23 mouse cellular contexts compared by ENCODE assay signal in genomic region chr11:23148048-23148596, GRCm38 (mm10).
DNase-seq lines count a peak whose midpoint lies in the region; ATAC-seq and TF ChIP-seq lines count a peak whose summit lies in the region.
"Had no signal": no experiment of that assay in that cellular context is flagged by ENCODE, and none has a peak within 500 bp of the region (broad histone marks: within the 10 kb centered on the region; RNA-seq: fewer than 3 reads in every experiment).

No protein-coding gene starts in this region.

- H3K36me3 ChIP-seq in hindbrain, embryonic 13.5 days: no peaks in the 10 kb centered on the region
- H3K36me3 ChIP-seq in hindbrain, postnatal 0 days (ENCODE audit: insufficient read depth, low read length): no peaks in the 10 kb centered on the region
- no peaks in the 10 kb centered on the region for H3K36me3 ChIP-seq in liver, embryonic 14.5 days (replicated peaks; ENCODE audit: control insufficient read depth, insufficient read depth, low read depth)
- H3K36me3 ChIP-seq: G1E; heart, embryonic 12.5 days; kidney, embryonic 15.5 days; neural tube, embryonic 12.5 days had no signal

- no peaks in the 10 kb centered on the region for H3K4me1 ChIP-seq in hindbrain, embryonic 13.5 days (replicated peaks)
- no peaks in the 10 kb centered on the region for H3K4me1 ChIP-seq in hindbrain, postnatal 0 days (ENCODE audit: insufficient read depth, low read length)
- H3K4me1 ChIP-seq in liver, embryonic 14.5 days (replicated peaks; ENCODE audit: control insufficient read depth in 2 of 2, insufficient read depth in 2 of 2, low read length in 1 of 2): peaks cover 0 to 5% of the 10 kb centered on the region in 2 experiments; a peak in 2 of 4 replicates
- H3K4me1 ChIP-seq: forebrain, embryonic 13.5 days; heart, embryonic 12.5 days; kidney, embryonic 15.5 days; neural tube, embryonic 12.5 days had no signal

- 83% methylated on average over 8 of the region's 8 CpGs for WGBS in hindbrain, embryonic 13.5 days
- WGBS in hindbrain, postnatal 0 days: 75% methylated on average over 8 of the region's 8 CpGs
- 70% methylated on average over 8 of the region's 8 CpGs for WGBS in liver, embryonic 14.5 days (ENCODE audit: insufficient replicate concordance)

- DNase-seq in hindbrain, postnatal 0 days (ENCODE audit: low spot score): no peak
- peak; percentile 7 for DNase-seq in lung, postnatal 36 days
- no peak for DNase-seq in lung, postnatal 4 days
- no peak for DNase-seq in liver, embryonic 14.5 days (ENCODE audit: low read depth in 3 of 3, low spot score in 3 of 3)
- no peak for DNase-seq in thymus, postnatal 4 days
- DNase-seq in embryo, embryonic 9.5 days (ENCODE audit: extremely low spot score): no peak
- DNase-seq: adrenal gland, adult 8-10 months; cerebellum, adult 8-10 months; cerebellum, postnatal 25 days; gastrocnemius, postnatal 14 days; heart, postnatal 4 days; kidney, adult 18-20 months; kidney, postnatal 25 days; lung, postnatal 10 days; right cerebral cortex, postnatal 4 days had no signal

- no peak for TF ChIP-seq CTCF in hindbrain, postnatal 0 days (IDR thresholded peaks at IDR 0.05; ENCODE audit: low read depth)
- no peak for TF ChIP-seq CTCF in liver, embryonic 14.5 days (IDR thresholded peaks at IDR 0.05; ENCODE audit: low read depth)

- no peak overlapping the region for H3K4me3 ChIP-seq in hindbrain, embryonic 13.5 days
- no peak overlapping the region for H3K4me3 ChIP-seq in hindbrain, postnatal 0 days (ENCODE audit: low read length)
- no peak overlapping the region for H3K4me3 ChIP-seq in liver, embryonic 14.5 days (ENCODE audit: insufficient read depth in 1 of 2, low read depth in 2 of 2, low read length in 2 of 2)
- H3K4me3 ChIP-seq: forebrain, embryonic 13.5 days; heart, embryonic 12.5 days; kidney, embryonic 15.5 days; neural tube, embryonic 12.5 days had no signal

- H3K9me3 ChIP-seq in hindbrain, embryonic 13.5 days: no peaks in the 10 kb centered on the region
- no peaks in the 10 kb centered on the region for H3K9me3 ChIP-seq in hindbrain, postnatal 0 days (ENCODE audit: low read length)
- H3K9me3 ChIP-seq in liver, embryonic 14.5 days (ENCODE audit: control insufficient read depth, low read length): no peaks in the 10 kb centered on the region
- H3K9me3 ChIP-seq: forebrain, embryonic 13.5 days; G1E; heart, embryonic 12.5 days; kidney, embryonic 15.5 days; neural tube, embryonic 12.5 days had no signal

- TF ChIP-seq EP300 in liver, embryonic 14.5 days (IDR thresholded peaks at IDR 0.05; ENCODE audit: low read depth): no peak

- H3K9ac ChIP-seq in hindbrain, embryonic 13.5 days: no peak overlapping the region
- H3K9ac ChIP-seq in hindbrain, postnatal 0 days (replicated peaks; ENCODE audit: low read length): no peak overlapping the region
- no peak overlapping the region for H3K9ac ChIP-seq in liver, embryonic 14.5 days (replicated peaks)
- H3K9ac ChIP-seq: forebrain, embryonic 13.5 days; heart, embryonic 12.5 days; kidney, embryonic 15.5 days; neural tube, embryonic 12.5 days had no signal

- H3K27me3 ChIP-seq in hindbrain, embryonic 13.5 days: no peaks in the 10 kb centered on the region
- H3K27me3 ChIP-seq in hindbrain, postnatal 0 days (ENCODE audit: insufficient read depth, low read length): no peaks in the 10 kb centered on the region
- no peaks in the 10 kb centered on the region for H3K27me3 ChIP-seq in liver, embryonic 14.5 days (ENCODE audit: control insufficient read depth, insufficient read depth, low read length)
- H3K27me3 ChIP-seq: forebrain, embryonic 13.5 days; heart, embryonic 12.5 days; kidney, embryonic 15.5 days; neural tube, embryonic 12.5 days had no signal

- H3K27ac ChIP-seq in hindbrain, embryonic 13.5 days: no peak overlapping the region
- H3K27ac ChIP-seq in hindbrain, postnatal 0 days: no peak overlapping the region
- no peak overlapping the region for H3K27ac ChIP-seq in liver, embryonic 14.5 days
- H3K27ac ChIP-seq: forebrain, embryonic 13.5 days; kidney, embryonic 15.5 days; neural tube, embryonic 12.5 days had no signal

- ATAC-seq in hindbrain, embryonic 13.5 days (ENCODE audit: low FRiP score): peak; percentile 54; the same call in 1 of the 2 replicates
- ATAC-seq in hindbrain, postnatal 0 days: no peak
- ATAC-seq in liver, embryonic 14.5 days (ENCODE audit: insufficient read depth): peak; percentile 60
- ATAC-seq: forebrain, embryonic 13.5 days; midbrain, embryonic 16.5 days had no signal

- no peak overlapping the region for H3K4me2 ChIP-seq in hindbrain, embryonic 13.5 days
- no peak overlapping the region for H3K4me2 ChIP-seq in hindbrain, postnatal 0 days (ENCODE audit: low read depth, low read length)
- H3K4me2 ChIP-seq in liver, embryonic 14.5 days (ENCODE audit: low read depth): no peak overlapping the region
- H3K4me2 ChIP-seq: forebrain, embryonic 13.5 days; heart, embryonic 12.5 days; kidney, embryonic 15.5 days; midbrain, embryonic 11.5 days; neural tube, embryonic 12.5 days had no signal
